Mouse (Mus musculus) neural tube, embryonic 14.5 days (tissue): Measurements from ENCODE around the gene Gbf1. TPM values are rescaled to one million over a fixed set of nuclear protein-coding genes. Genes with fewer than 3 reads are reported as not detected.

Experiments used
- ATAC-seq: fragments of 200-750 bp; cut with Nextera tagmentation; 2 replicates; pipeline ENCODE4 v1.8.0; 2017; ENCODE audit warnings: low read depth, mild to moderate bottlenecking, moderate TSS enrichment, moderate library complexity
- H3K27ac ChIP-seq: fragments of 300-500 bp; sonication (generic); 2 replicates; pipeline ENCODE4 v1.5.1; 2014; ENCODE audit warnings: low read depth, mild to moderate bottlenecking, control low read depth, low read length, moderate library complexity, mixed read lengths
- H3K27me3 ChIP-seq: fragments of 300-500 bp; sonication (generic); 2 replicates; pipeline ENCODE4 v1.6.1; 2014; ENCODE audit warnings: low read length; ENCODE audit not compliant: control insufficient read depth, insufficient read depth
- H3K36me3 ChIP-seq: fragments of 300-500 bp; sonication (generic); 2 replicates; pipeline ENCODE4 v1.6.1; 2014; ENCODE audit warnings: low read length, mixed read lengths; ENCODE audit not compliant: control insufficient read depth, insufficient read depth
- H3K4me1 ChIP-seq: fragments of 300-500 bp; sonication (generic); 2 replicates; pipeline ENCODE4 v1.6.1; 2014; ENCODE audit warnings: low read length; ENCODE audit not compliant: control insufficient read depth, insufficient read depth
- H3K4me2 ChIP-seq: fragments of 300-500 bp; sonication (generic); 2 replicates; pipeline ENCODE4 v1.6.1; 2014; ENCODE audit warnings: mild to moderate bottlenecking, low read depth, low read length, control low read depth
- H3K4me3 ChIP-seq: fragments of 300-500 bp; sonication (generic); 2 replicates; pipeline ENCODE4 v1.5.1; 2014; ENCODE audit warnings: low read depth, low read length, control low read depth, mixed read lengths
- H3K9ac ChIP-seq: fragments of 300-500 bp; sonication (generic); replicated peaks from 2 replicates; pipeline ENCODE4 v1.6.1; 2014; ENCODE audit warnings: low read depth, mild to moderate bottlenecking, control low read depth, low read length, mixed read lengths
- H3K9me3 ChIP-seq: fragments of 300-500 bp; sonication (generic); 2 replicates; pipeline ENCODE4 v1.6.1; 2016; ENCODE audit warnings: low read length; ENCODE audit not compliant: control insufficient read depth
- WGBS: fragments of 180-500 bp; shearing (Covaris S2); extraction: QIAGEN DNeasy Blood & Tissue Kit; methylation state at CpG from one replicate; pipeline ENCODE4 v1.1.7; 2014; 5-methylcytosine and 5-hydroxymethylcytosine counted together
- polyA plus RNA-seq: library from polyadenylated mRNA; unstranded; fragments of >200 nt; fragmentation: Nextera tagmentation; extraction: Ambion mirVana; gene quantifications from 2 replicates; pipeline ENCODE4 v1.2.1, GENCODE M21; 2014

Gbf1 gene
- polyA plus RNA-seq, result 70.1 and 79.4 TPM in 2 replicates

DNA sequence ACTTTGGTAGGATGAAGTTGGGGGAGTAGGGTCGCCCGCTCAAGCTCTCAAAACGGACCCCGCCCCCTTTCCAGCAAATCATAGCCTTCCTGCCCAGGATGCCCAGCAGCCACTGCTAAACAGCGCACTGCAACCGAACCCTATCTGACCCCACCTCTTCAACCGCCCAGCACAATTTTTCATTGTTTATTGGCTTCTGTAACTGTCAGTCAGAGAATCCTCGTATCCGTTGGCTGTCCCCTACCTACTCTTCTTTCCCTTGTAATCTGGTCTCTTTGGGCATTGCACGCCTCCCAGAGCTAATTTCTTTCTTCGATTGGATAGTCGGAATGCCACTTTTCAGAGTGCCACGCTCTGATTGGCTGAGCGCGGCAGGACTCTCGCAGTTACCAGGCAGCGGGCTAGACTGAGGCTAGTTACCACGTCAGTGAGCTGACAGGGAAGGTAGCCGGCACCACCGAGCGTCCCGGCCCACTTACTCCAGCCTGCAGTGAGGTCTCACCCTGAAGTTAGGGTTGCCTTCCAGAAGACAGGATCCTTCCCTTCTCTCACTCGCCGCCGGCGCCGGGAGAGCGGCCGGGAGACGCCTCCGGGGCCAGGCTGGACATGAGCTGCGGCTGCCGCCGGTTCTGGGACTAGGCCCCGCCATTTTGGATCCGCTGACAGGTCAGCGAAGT lies at the start of gene Gbf1:
Gene Gbf1, plus strand, starts transcription at position 383 of the 677 bp plus-strand sequence.
- H3K9me3 ChIP-seq, result no peaks in the 10 kb centered on the region
- peak within 1 kb of the TSS; percentile 46 for H3K9ac ChIP-seq
- under 1% methylated on average over 37 of the region's 37 CpGs for whole genome bisulfite sequencing
- no peaks in the 10 kb centered on the region for H3K36me3 ChIP-seq
- H3K27me3 ChIP-seq, result peaks cover 28% of the 10 kb centered on the region
- ATAC-seq, result peak; percentile 99
- H3K4me2 ChIP-seq, result peak within 1 kb of the TSS; percentile 55
- peaks cover 30% of the 10 kb centered on the region for H3K4me1 ChIP-seq
- H3K4me3 ChIP-seq, result peak within 1 kb of the TSS; percentile 68
- peak within 1 kb of the TSS; percentile 24 for H3K27ac ChIP-seq

GRCm38 (mm10) chr19:46103437-46104186 lies 48.7 kb upstream of the Gbf1 start:
- Histone ChIP-seq H3K27ac (no peak overlapping the region), H3K4me3 (no peak overlapping the region), H3K4me1 (no peaks in the 10 kb centered on the region), H3K27me3 (no peaks in the 10 kb centered on the region), H3K9me3 (no peaks in the 10 kb centered on the region), H3K9ac (no peak overlapping the region), H3K36me3 (no peaks in the 10 kb centered on the region), H3K4me2 (no peak overlapping the region)
- ATAC-seq, result no peak
- WGBS, result 90% methylated on average over 6 of the region's 6 CpGs

DNA sequence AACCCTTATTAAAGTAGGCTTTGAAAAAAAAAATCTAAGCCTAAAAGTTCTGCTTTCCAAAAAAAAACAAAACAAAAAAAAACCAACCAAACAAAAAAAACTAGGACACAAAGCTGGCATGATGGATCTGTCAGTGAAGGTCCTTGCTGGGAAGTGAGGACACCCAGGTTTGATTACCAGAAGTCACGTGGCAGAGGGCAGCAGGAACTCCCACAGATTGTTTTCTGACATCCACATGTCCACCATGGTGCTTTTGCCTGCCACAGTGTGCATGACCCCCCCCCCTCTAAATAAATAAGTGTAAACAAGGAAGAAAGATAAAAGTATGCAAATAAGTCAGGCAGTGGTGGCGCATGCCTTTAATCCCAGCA lies 48.1 kb upstream of the Gbf1 start:
- 83% methylated on average over 2 of the region's 2 CpGs for WGBS
- no peak for ATAC-seq
- no peaks in the 10 kb centered on the region for H3K36me3 ChIP-seq
- H3K4me1 ChIP-seq, result no peaks in the 10 kb centered on the region
- no peak overlapping the region for H3K4me2 ChIP-seq
- no peak overlapping the region for H3K9ac ChIP-seq
- H3K27ac ChIP-seq, result no peak overlapping the region
- H3K9me3 ChIP-seq, result no peaks in the 10 kb centered on the region
- no peak overlapping the region for H3K4me3 ChIP-seq
- H3K27me3 ChIP-seq, result no peaks in the 10 kb centered on the region

DNA sequence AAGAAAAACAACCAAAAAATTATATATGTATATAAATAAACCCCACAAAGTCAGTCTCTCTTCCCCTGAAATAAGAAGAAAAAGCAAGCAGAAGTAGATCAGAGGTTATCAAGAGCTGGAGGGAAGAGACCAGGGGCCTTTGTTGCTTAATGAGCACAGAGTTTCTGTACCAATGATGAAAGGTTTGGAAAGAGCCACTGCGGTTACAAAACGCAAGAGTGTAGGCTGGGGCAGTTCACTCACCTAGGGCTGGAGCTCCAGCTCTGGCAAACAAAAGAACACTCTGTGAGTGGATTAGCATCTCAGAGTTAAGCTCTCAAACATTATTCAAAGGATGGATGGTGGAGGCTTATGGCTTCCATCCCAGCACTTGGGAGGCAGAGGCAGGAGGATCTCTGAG lies 42.1 kb upstream of the Gbf1 start:
- Histone ChIP-seq H3K4me1 (no peaks in the 10 kb centered on the region), H3K27me3 (no peaks in the 10 kb centered on the region), H3K27ac (no peak overlapping the region), H3K4me3 (no peak overlapping the region), H3K9me3 (no peaks in the 10 kb centered on the region), H3K4me2 (no peak overlapping the region), H3K9ac (no peak overlapping the region), H3K36me3 (no peaks in the 10 kb centered on the region)
- ATAC-seq, result no peak
- WGBS, result 79% methylated on average over 2 of the region's 2 CpGs

GRCm38 (mm10) chr19:46110781-46111180 lies 41.5 kb upstream of the Gbf1 start:
- H3K9me3 ChIP-seq, result no peaks in the 10 kb centered on the region
- H3K27ac ChIP-seq, result no peak overlapping the region
- WGBS, result 86% methylated on average over 5 of the region's 5 CpGs
- no peak for ATAC-seq
- no peak overlapping the region for H3K4me3 ChIP-seq
- H3K27me3 ChIP-seq, result no peaks in the 10 kb centered on the region
- H3K9ac ChIP-seq, result no peak overlapping the region
- no peaks in the 10 kb centered on the region for H3K4me1 ChIP-seq
- H3K36me3 ChIP-seq, result no peaks in the 10 kb centered on the region
- H3K4me2 ChIP-seq, result no peak overlapping the region

- Histone ChIP-seq H3K9me3 (no peaks in the 10 kb centered on the region), H3K4me3 (no peak overlapping the region), H3K4me2 (no peak overlapping the region), H3K36me3 (no peaks in the 10 kb centered on the region), H3K4me1 (no peaks in the 10 kb centered on the region), H3K9ac (no peak overlapping the region), H3K27me3 (no peaks in the 10 kb centered on the region), H3K27ac (no peak overlapping the region)
- 64% methylated on average over 4 of the region's 4 CpGs for WGBS
- no peak for ATAC-seq
Measured at GRCm38 (mm10) chr19:46114617-46115016, 37.7 kb upstream of the Gbf1 start.

GRCm38 (mm10) chr19:46119458-46119857 lies 32.9 kb upstream of the Gbf1 start:
- no peaks in the 10 kb centered on the region for H3K27me3 ChIP-seq
- H3K4me3 ChIP-seq, result no peak overlapping the region
- no peak overlapping the region for H3K9ac ChIP-seq
- no peaks in the 10 kb centered on the region for H3K4me1 ChIP-seq
- H3K36me3 ChIP-seq, result no peaks in the 10 kb centered on the region
- no peaks in the 10 kb centered on the region for H3K9me3 ChIP-seq
- no peak overlapping the region for H3K27ac ChIP-seq
- no peak overlapping the region for H3K4me2 ChIP-seq
- ATAC-seq, result no peak
- WGBS, result 96% methylated on average over 3 of the region's 3 CpGs

DNA sequence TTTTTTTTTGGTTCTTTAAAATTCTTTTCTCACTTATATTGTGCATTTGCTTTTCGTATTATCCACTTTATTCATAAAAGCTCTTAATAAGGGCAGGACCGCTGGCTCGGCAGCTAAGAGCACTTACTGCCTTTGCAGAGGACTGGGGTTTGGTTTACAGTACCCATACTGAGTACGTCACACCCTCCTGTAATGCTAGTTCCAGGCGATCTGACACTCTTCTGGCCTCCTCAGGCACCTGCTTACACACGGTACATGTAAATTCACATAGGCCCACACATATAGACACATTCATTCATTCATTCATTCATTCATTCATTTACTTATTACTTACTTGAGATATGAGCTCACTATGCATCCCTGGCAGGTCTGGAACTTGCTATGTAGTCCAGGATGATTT lies 31.4 kb upstream of the Gbf1 start:
- Histone ChIP-seq H3K4me3 (no peak overlapping the region), H3K9me3 (no peaks in the 10 kb centered on the region), H3K36me3 (no peaks in the 10 kb centered on the region), H3K4me2 (no peak overlapping the region), H3K27me3 (no peaks in the 10 kb centered on the region), H3K9ac (no peak overlapping the region), H3K4me1 (no peaks in the 10 kb centered on the region), H3K27ac (no peak overlapping the region)
- 75% methylated on average over 6 of the region's 6 CpGs for WGBS
- ATAC-seq, result no peak

DNA sequence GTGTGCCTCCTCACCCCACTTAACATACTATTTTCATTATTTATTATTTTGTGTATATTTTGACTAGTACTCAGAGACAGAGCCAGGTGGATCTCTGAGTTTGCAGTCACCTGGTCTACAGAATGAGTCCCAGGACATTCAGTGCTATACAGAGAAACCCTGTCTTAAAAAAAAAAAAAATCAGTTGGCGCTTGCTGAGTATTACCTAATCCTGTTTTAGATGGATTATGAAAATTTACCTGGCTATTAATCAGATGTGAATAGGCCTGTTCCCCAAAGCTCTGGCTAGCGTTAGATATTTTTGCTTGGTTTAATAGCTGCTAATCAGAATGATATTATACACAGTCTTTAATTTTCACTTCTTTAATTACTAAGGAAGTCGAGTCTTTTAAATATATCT lies 28.4 kb upstream of the Gbf1 start:
- no peaks in the 10 kb centered on the region for H3K4me1 ChIP-seq
- H3K27me3 ChIP-seq, result no peaks in the 10 kb centered on the region
- H3K9ac ChIP-seq, result no peak overlapping the region
- no peak for ATAC-seq
- H3K36me3 ChIP-seq, result no peaks in the 10 kb centered on the region
- no peaks in the 10 kb centered on the region for H3K9me3 ChIP-seq
- 82% methylated on average over 3 of the region's 3 CpGs for WGBS
- no peak overlapping the region for H3K4me2 ChIP-seq
- H3K4me3 ChIP-seq, result no peak overlapping the region
- H3K27ac ChIP-seq, result no peak overlapping the region
